Mouse (Mus musculus) 416B (cell line): ENCODE measurements around the gene Brd3os.

Experiments used
- DNase-seq: peaks from one replicate; pipeline ENCODE4 v3.0.0; 2011; ENCODE audit warnings: low read depth

Brd3os gene

GRCm38 (mm10) chr2:27441767-27442707, at the start of gene Brd3os:
Gene Brd3os (plus strand): TSS chr2:27442324.
- DNase-seq, result peak; percentile 39

GRCm38 (mm10) chr2:27394158-27394832, 47.8 kb upstream of the Brd3os start:
- no peak for DNase-seq

DNA sequence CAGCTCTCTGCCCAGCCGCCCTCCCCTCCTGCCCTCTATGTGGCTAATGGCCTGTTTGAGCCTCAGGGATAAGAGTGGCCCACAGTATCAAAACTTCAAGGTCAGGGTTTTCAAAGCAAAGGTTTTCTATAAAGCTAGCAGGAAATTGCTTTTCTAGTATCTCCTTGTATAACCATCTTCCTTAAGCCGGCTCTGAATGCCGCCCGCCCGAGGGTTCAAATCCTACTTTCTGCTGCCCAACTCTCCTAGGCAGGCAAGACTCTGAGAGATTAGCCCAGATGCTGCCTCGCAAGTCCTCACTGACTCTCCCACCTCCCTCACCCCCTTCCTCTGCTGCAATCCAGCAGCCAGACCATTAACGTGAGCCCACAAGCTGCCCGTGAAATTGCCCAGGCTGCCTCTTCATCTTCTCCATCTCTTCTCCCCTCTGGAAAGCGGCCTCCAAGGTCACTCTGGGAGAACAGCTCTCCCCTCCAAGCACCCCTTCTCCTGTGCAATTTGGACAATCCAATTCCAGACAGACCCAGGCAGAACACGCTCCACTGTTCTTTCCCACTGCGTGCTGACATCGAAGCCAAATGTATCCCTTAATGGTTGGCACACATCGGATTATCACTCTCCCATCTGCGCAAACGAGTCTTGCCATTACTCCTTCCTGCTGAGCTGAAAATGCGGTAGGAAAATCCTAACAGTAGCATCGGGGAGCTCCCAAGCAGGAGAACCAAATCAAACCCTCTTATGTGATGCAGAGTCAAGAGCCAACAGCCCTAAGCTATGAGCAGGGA, 45.3 kb upstream of the Brd3os start:
- no peak for DNase-seq

DNA sequence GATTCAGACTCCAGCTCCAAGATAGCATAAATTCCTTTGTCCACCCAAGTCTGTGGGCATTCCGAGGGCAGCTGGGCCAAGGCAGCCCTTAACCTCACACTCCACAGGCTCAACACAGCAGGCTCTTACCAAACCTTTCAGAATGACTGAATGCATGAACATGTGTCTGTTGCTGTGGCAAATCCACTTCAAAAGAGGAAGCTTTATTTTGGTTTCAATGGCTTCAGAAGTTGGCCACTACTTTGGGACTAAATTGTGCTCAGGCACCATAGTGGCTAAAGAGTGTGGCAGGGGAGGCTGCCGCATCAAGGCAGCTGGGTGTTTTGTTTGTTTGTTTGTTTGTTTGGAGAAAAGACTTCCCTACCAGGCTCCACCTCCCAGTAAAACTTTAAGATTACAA, 42.0 kb upstream of the Brd3os start:
- no peak for DNase-seq

GRCm38 (mm10) chr2:27401544-27401943, 40.6 kb upstream of the Brd3os start:
- no peak for DNase-seq

DNA sequence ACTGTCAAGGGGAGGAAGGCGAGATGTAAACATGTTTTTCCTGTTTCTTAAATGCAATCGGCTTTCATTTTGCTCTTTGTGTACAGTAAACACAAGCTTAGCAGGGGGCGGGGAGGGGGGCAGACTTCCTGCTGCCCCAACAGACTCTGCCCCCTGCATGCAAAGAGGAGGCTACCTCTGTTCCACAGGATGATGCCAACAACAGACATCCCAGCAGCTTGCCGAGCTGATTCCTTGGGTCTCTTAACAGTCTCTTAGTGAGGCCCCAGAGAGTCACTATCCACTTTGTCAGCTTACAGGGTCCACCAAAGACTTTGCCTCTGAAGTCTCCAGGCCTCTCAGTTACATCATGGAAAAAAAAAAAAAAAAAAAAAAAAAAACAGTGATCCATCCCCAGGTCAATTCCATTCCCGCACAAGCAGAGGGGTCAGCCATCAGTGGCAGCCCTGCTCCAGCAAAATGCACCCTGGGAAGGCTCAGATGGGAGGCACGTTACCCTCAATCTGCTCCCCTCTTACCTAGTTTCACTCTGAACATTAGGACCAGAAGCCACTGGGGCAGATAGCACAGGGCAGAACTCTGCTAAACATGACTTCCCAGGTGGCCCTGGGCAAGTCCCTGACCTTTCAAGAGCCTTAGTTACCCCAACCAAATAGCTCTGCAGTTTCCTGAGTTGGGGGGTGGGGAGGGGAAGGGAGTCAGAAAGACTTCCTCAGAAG, 37.6 kb upstream of the Brd3os start:
- no peak for DNase-seq

GRCm38 (mm10) chr2:27405094-27405884, 36.8 kb upstream of the Brd3os start:
- DNase-seq, result no peak

- no peak for DNase-seq
Measured at GRCm38 (mm10) chr2:27406928-27407327, 35.2 kb upstream of the Brd3os start.

GRCm38 (mm10) chr2:27408194-27408593, 33.9 kb upstream of the Brd3os start:
- DNase-seq, result no peak

- DNase-seq, result no peak
Measured at GRCm38 (mm10) chr2:27410518-27411140, 31.5 kb upstream of the Brd3os start.

DNA sequence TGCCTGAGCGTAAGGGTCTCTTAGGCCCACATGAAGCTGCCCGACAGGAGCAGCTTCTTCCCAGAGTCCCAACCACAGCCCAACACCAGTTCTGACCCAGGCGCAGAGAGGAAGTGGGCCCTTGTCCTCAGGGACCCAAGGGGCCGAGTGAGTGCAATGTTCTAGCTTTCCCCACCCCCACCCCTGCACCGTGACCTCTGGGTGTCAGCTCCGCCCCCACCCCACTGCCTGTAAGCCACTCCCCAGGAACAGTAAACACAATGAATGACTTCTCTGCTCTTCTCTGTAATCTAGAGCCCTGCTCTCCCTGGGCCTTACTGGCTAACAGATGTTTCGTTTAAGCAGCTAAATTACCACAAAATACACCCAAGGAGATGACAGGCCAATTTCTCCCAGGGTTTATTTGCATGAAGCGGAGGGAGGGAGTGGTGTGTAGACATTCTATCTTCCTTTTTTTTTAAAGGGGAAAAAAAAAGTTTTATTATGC, 30.4 kb upstream of the Brd3os start:
- DNase-seq, result peak; percentile 33

DNA sequence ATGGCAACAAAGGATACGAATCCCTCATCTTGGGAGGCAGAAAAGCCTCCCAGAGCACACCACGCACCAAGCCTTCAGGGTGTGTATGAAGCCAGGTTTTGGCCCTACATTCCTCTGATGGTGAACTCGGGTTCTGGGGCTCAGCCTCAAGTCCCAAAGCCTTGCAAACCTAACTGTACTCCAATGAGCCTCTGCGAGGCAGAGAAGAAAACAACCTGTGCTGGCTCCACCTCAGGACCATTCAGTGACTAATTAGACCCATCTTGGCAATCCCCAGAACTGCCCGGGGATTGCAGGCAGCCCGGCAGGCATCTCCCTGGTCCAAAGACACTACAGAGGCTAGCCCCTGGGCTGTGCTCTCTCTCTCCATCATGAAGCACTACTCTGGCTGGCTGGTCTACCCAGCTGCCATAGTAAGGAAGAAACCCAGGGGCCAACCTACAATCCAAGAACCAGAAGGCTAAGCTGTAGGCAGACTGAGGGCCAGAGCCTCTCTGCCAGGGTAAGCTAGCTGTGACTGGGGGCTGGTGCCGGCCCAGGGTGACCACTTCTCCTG, 29.8 kb upstream of the Brd3os start:
- DNase-seq, result no peak

DNA sequence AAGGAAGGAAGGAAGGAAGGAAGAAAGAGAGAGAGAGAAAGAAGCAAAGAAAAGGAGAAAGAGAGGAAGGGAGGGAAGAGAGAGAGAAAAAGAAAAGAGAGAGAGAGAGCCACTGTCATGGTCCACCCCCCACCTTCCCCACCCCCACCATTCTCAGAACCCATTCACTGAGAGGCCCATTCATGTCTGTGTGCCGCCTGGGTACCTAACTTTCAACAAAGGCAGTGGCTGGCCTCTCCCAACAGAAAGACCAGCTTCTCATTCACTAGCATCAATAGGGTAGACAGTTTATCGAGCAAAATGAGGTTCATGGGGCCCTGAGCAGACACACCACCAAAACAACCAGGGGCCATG, 28.6 kb upstream of the Brd3os start:
- no peak for DNase-seq

GRCm38 (mm10) chr2:27413936-27414657, 28.0 kb upstream of the Brd3os start:
- DNase-seq, result no peak

DNA sequence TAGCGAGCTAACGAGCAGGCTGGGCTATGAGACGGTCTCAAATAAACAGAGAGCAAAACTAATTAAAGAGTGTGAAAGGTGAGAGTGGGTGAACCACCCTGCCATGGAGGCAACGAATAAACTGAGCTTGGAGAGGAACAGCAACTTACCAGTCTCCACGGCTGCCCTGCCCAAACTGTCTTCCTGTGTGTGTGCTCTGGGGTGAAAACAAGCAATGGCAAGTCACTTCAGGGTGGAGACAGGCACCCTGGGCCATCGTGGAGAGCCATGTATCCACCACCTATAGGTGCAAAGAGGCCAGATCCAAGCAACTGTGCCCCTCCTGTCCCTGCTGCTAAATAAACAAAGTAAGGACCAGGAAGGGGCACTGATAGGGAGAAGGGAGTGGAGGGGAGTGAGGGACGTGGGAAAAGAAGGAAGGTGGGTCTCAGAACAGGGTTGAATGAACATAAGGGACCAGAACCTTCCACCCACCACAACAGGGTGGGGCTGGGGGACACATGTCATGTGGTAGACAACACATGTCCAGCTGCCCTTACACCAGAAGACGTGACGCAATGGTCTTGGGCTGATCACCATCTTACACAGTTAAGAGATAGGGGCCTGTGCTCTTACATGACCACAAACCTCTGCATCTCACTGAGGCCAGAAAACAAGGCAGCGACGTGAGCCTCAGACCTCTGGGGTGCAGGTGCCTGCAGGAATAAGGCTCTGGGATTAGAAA, 26.9 kb upstream of the Brd3os start:
- peak; percentile 45 for DNase-seq

DNA sequence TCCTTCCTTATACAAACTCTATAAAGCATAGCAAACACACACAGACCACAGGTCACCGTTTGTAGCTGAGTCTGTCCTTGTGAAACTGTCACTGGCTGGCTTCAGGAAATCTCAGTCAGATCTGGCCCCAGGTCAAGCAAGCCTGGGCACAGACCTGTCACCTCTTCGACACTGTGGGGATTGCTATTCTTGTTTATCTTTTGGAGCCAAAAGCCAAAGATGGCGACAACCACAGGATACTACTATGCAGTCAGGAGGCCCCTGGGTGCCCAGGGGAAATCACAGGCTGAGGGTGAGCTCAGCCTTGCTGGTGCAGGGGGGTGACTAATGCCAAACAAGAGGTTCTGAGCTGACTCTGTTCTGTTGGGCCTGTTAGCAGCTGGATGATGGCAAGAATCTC, 25.7 kb upstream of the Brd3os start:
- peak; percentile 32 for DNase-seq

- DNase-seq, result no peak
Measured at GRCm38 (mm10) chr2:27417648-27418153, 24.4 kb upstream of the Brd3os start.

- no peak for DNase-seq
Measured at GRCm38 (mm10) chr2:27418577-27419070, 23.5 kb upstream of the Brd3os start.
